Mouse (Mus musculus): Measurements from ENCODE around the gene Nfu1. TPM values are rescaled to one million over a fixed set of nuclear protein-coding genes. Genes with fewer than 3 reads are reported as not detected.

Gene Nfu1
- polyA plus RNA-seq, 1 experiment from 2014 or later: 99.2 TPM

- H3K36me3 ChIP-seq (ENCODE audit: insufficient read depth, low read length): peaks cover 59% of the 10 kb centered on the region
- H3K4me2 ChIP-seq (replicated peaks; ENCODE audit: low read depth, low read length): no peak overlapping the region
- no peak overlapping the region for H3K27ac ChIP-seq (ENCODE audit: low read length)
- WGBS: 94% methylated on average over 8 of the region's 8 CpGs
- H3K9me3 ChIP-seq (ENCODE audit: low read length): no peaks in the 10 kb centered on the region
- no peak overlapping the region for H3K9ac ChIP-seq (replicated peaks; ENCODE audit: low read length)
- no peak overlapping the region for H3K4me3 ChIP-seq (ENCODE audit: low read length)
- H3K27me3 ChIP-seq (ENCODE audit: insufficient read depth, low read length): no peaks in the 10 kb centered on the region
- no peaks in the 10 kb centered on the region for H3K4me1 ChIP-seq (ENCODE audit: insufficient read depth, low read length)
- no peak for ATAC-seq (ENCODE audit: low FRiP score, low TSS enrichment)
Observed at GRCm38 (mm10) chr6:87054193-87054592, 45.2 kb downstream of the Nfu1 start.

GRCm38 (mm10) chr6:87059754-87060153, 50.7 kb downstream of the Nfu1 start:
- no peaks in the 10 kb centered on the region for H3K4me1 ChIP-seq (ENCODE audit: insufficient read depth, low read length)
- H3K36me3 ChIP-seq (ENCODE audit: insufficient read depth, low read length): peaks cover 62% of the 10 kb centered on the region
- no peak overlapping the region for H3K4me3 ChIP-seq (ENCODE audit: low read length)
- H3K27ac ChIP-seq (ENCODE audit: low read length): no peak overlapping the region
- no peak overlapping the region for H3K9ac ChIP-seq (replicated peaks; ENCODE audit: low read length)
- H3K4me2 ChIP-seq (replicated peaks; ENCODE audit: low read depth, low read length): no peak overlapping the region
- no peaks in the 10 kb centered on the region for H3K27me3 ChIP-seq (ENCODE audit: insufficient read depth, low read length)
- 92% methylated on average over 1 of the region's 1 CpGs for WGBS
- H3K9me3 ChIP-seq (ENCODE audit: low read length): no peaks in the 10 kb centered on the region
- no peak for ATAC-seq (ENCODE audit: low FRiP score, low TSS enrichment)

GRCm38 (mm10) chr6:87063586-87063985, 54.5 kb downstream of the Nfu1 start:
- ATAC-seq (ENCODE audit: low FRiP score, low TSS enrichment): no peak
- no peaks in the 10 kb centered on the region for H3K4me1 ChIP-seq (ENCODE audit: insufficient read depth, low read length)
- H3K9ac ChIP-seq (replicated peaks; ENCODE audit: low read length): no peak overlapping the region
- no peak overlapping the region for H3K4me2 ChIP-seq (replicated peaks; ENCODE audit: low read depth, low read length)
- H3K36me3 ChIP-seq (ENCODE audit: insufficient read depth, low read length): peaks cover 68% of the 10 kb centered on the region
- 88% methylated on average over 4 of the region's 4 CpGs for WGBS
- H3K9me3 ChIP-seq (ENCODE audit: low read length): no peaks in the 10 kb centered on the region
- H3K4me3 ChIP-seq (ENCODE audit: low read length): no peak overlapping the region
- H3K27me3 ChIP-seq (ENCODE audit: insufficient read depth, low read length): no peaks in the 10 kb centered on the region
- H3K27ac ChIP-seq (ENCODE audit: low read length): no peak overlapping the region

DNA sequence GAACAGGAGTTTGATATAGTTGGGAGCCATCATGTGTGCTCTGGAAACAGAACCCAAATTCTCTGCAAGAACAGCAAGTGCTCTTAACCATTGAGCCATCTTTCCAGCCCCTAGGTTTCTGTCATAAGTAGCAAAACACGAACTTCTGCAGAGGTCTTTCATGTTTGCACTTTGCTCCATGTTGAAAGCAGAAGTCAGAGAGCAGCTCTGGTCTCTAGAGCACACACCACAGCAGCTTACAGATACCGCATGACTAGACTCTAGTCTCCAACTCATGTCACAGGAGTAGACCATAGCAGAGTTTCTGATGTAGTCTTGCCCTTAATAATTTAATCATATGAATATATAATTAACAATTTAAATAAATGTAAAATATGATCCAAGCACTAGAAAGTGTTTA, 59.2 kb downstream of the Nfu1 start:
- Histone ChIP-seq H3K9ac (replicated peaks; ENCODE audit: low read length) (no peak overlapping the region), H3K27me3 (ENCODE audit: insufficient read depth, low read length) (no peaks in the 10 kb centered on the region), H3K4me2 (replicated peaks; ENCODE audit: low read depth, low read length) (no peak overlapping the region), H3K27ac (ENCODE audit: low read length) (no peak overlapping the region), H3K4me1 (ENCODE audit: insufficient read depth, low read length) (no peaks in the 10 kb centered on the region), H3K36me3 (ENCODE audit: insufficient read depth, low read length) (peaks cover 72% of the 10 kb centered on the region), H3K9me3 (ENCODE audit: low read length) (no peaks in the 10 kb centered on the region), H3K4me3 (ENCODE audit: low read length) (no peak overlapping the region)
- no peak for ATAC-seq (ENCODE audit: low FRiP score, low TSS enrichment)
- WGBS: 96% methylated on average over 2 of the region's 2 CpGs

DNA sequence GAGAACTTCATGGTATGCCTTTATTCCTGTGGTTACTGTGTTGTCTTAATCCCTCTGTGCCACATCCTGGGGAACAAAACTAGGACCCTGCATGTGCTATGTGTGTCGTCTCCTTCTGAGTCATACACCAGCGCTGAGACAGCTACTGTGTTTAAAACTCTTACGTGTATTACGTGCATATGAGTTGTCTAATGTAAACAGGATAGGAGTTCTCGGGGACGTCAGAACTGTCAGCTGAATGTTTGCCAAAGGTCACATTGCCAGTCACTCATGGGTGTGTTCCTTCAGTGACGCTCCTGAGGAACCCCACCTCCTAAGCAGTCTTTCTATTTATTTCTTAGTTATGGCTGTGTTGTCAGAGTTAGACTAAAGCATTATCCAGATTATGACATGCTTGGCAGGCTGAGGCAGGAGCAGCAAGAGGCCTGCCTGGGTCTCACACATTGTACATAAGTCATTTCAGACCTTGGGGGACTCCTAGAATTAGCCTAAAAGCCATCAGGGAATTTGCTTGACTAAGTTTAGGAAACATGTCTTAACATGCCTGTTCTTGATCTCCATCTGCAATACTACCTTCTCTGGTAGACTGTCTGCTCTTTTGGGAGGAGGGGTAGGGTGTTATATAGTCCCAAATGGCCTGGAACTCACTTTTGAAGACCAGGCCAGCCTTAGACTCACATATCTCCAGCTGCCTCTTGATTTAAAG, 60.3 kb downstream of the Nfu1 start:
- no peak overlapping the region for H3K27ac ChIP-seq (ENCODE audit: low read length)

GRCm38 (mm10) chr6:87070641-87071040, 61.6 kb downstream of the Nfu1 start:
- 91% methylated on average over 4 of the region's 4 CpGs for WGBS
- H3K27me3 ChIP-seq (ENCODE audit: insufficient read depth, low read length): no peaks in the 10 kb centered on the region
- H3K9me3 ChIP-seq (ENCODE audit: low read length): no peaks in the 10 kb centered on the region
- H3K4me2 ChIP-seq (replicated peaks; ENCODE audit: low read depth, low read length): no peak overlapping the region
- no peak overlapping the region for H3K4me3 ChIP-seq (ENCODE audit: low read length)
- H3K27ac ChIP-seq (ENCODE audit: low read length): no peak overlapping the region
- no peak for ATAC-seq (ENCODE audit: low FRiP score, low TSS enrichment)
- H3K36me3 ChIP-seq (ENCODE audit: insufficient read depth, low read length): peaks cover 61% of the 10 kb centered on the region
- H3K4me1 ChIP-seq (ENCODE audit: insufficient read depth, low read length): no peaks in the 10 kb centered on the region
- H3K9ac ChIP-seq (replicated peaks; ENCODE audit: low read length): no peak overlapping the region

More for the DNA sequence above, 60.3 kb downstream of the Nfu1 start:
- no peak overlapping the region for H3K4me3 ChIP-seq (ENCODE audit: low read length)
- no peaks in the 10 kb centered on the region for H3K9me3 ChIP-seq (ENCODE audit: low read length)
- WGBS: 79% methylated on average over 7 of the region's 7 CpGs
- no peaks in the 10 kb centered on the region for H3K27me3 ChIP-seq (ENCODE audit: insufficient read depth, low read length)
- peaks cover 70% of the 10 kb centered on the region for H3K36me3 ChIP-seq (ENCODE audit: insufficient read depth, low read length)
- no peak for ATAC-seq (ENCODE audit: low FRiP score, low TSS enrichment)
- H3K9ac ChIP-seq (replicated peaks; ENCODE audit: low read length): no peak overlapping the region
- no peaks in the 10 kb centered on the region for H3K4me1 ChIP-seq (ENCODE audit: insufficient read depth, low read length)
- no peak overlapping the region for H3K4me2 ChIP-seq (replicated peaks; ENCODE audit: low read depth, low read length)

DNA sequence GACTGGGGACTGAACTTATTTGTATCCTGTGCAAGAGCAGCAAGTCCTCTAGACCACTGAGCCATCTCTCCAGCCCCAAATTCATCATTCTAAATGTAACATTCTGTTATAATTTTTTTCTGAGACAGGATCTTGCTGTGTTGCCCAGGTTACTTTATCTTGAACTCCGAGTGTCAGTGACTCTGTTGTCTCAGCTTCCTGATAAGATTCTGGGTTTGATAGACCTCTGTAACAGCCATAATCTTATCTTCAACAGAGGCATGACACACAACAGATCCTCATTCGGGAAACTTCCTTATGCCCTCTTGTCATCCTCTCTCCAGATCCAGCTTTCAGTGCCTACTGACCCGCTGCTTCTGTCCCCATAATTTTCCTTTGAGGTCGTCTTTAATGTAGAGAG, 63.7 kb downstream of the Nfu1 start:
- ATAC-seq (ENCODE audit: low FRiP score, low TSS enrichment): no peak
- H3K9ac ChIP-seq (replicated peaks; ENCODE audit: low read length): no peak overlapping the region
- H3K9me3 ChIP-seq (ENCODE audit: low read length): no peaks in the 10 kb centered on the region
- H3K4me1 ChIP-seq (ENCODE audit: insufficient read depth, low read length): no peaks in the 10 kb centered on the region
- H3K4me2 ChIP-seq (replicated peaks; ENCODE audit: low read depth, low read length): no peak overlapping the region
- H3K36me3 ChIP-seq (ENCODE audit: insufficient read depth, low read length): peaks cover 60% of the 10 kb centered on the region
- H3K27ac ChIP-seq (ENCODE audit: low read length): no peak overlapping the region
- H3K27me3 ChIP-seq (ENCODE audit: insufficient read depth, low read length): no peaks in the 10 kb centered on the region
- no peak overlapping the region for H3K4me3 ChIP-seq (ENCODE audit: low read length)
- 80% methylated on average over 4 of the region's 4 CpGs for WGBS

GRCm38 (mm10) chr6:87075092-87075685, 66.2 kb downstream of the Nfu1 start:
- H3K4me2 ChIP-seq (replicated peaks; ENCODE audit: low read depth, low read length): no peak overlapping the region
- 78% methylated on average over 3 of the region's 3 CpGs for WGBS
- ATAC-seq (ENCODE audit: low FRiP score, low TSS enrichment): no peak
- H3K27me3 ChIP-seq (ENCODE audit: insufficient read depth, low read length): no peaks in the 10 kb centered on the region
- no peak overlapping the region for H3K4me3 ChIP-seq (ENCODE audit: low read length)
- H3K9ac ChIP-seq (replicated peaks; ENCODE audit: low read length): no peak overlapping the region
- H3K27ac ChIP-seq (ENCODE audit: low read length): no peak overlapping the region
- no peaks in the 10 kb centered on the region for H3K9me3 ChIP-seq (ENCODE audit: low read length)
- H3K4me1 ChIP-seq (ENCODE audit: insufficient read depth, low read length): no peaks in the 10 kb centered on the region
- peaks cover 58% of the 10 kb centered on the region for H3K36me3 ChIP-seq (ENCODE audit: insufficient read depth, low read length)
